Mouse (Mus musculus): ENCODE data around the gene Mup21. TPM values are rescaled to one million over a fixed set of nuclear protein-coding genes. Genes with fewer than 3 reads are reported as not detected.
"Not testable (repeated sequence)": the region's sequence is repeated elsewhere in the genome, so short reads cannot be mapped to it uniquely, and the experiment has no call there.

Gene Mup21
- total RNA-seq (2021): not detected
- long read RNA-seq: 0 reads

DNA sequence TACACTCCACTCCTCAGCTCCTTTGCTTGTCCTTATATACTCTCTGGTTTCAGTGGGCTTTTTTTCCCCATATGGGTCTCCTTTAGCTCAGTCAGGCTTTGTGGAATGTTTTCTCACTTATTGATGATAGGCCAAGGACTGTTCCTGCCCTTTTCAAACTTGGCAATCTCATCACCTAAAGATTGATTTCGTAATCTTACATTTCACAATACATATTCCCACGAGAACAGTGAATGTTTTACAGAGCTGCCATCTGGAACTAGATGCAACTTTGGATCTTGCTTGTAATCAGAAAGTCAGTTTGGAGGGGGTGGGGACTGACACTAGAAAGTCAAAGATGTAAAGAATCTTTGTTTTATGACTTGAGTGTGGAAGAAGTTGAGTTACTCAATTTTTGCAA is at the start of gene Mup21:
Gene Mup21, minus strand, starts transcription at position 53 of the 400 bp plus-strand sequence.
- DNase-seq (ENCODE audit: low spot score in 2 of 2): peak in 1 of 2 experiments; percentile 6

DNA sequence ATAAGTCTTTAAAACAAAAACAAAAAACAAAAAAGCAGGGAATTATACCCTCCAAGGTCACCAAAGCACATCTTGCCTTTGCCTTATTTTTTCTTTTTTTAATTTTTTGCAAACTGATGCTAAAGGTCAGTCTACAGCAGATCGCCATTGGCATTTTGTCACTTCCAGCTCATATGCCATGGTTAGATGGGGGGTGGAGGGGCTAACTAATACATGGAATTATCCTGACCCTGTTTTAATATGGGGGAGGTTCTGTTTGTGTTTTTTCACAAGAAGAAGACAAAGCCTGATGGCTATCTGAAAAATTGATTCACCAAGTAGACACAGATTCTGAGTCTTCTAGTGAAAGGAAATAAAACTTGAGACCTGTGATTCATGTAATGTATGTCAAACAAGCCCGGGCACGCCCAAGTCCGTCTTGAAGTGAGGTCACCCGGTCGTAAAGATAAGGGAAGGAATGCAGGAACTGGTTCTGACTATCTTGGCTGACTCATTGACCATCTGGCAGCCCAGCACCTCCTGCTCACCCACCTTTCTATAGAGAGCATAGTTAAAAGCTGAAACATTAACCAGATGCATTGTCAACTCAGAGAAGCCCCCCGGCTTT is 49.4 kb upstream of the Mup21 start:
- DNase-seq (ENCODE audit: low spot score in 2 of 2): no peak

- no peak for DNase-seq (ENCODE audit: low spot score in 2 of 2)
Observed at GRCm38 (mm10) chr4:62188778-62189177, 38.1 kb upstream of the Mup21 start.

DNA sequence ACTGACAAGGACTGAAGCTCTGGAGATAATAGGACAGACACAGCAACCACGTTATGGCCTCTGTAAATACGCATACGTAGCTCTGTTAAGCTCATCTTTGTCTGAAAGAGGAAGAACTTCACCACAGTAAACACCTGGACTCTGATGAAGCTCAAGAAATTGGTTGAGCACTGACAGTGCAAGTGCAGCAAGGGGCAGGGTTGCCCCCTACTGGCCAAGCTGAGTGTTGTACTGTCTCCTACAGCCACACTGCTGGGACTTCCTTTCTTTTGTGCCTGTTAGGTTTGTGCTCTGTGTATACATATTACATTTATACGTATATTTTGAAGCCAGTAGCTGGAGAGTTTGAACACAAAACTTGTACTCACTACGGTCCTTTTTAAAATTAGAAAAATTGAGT is 26.6 kb upstream of the Mup21 start:
- DNase-seq (ENCODE audit: low spot score in 2 of 2): peak; percentile 14 to 31

- DNase-seq (ENCODE audit: low spot score in 2 of 2): no peak
Observed at GRCm38 (mm10) chr4:62174471-62174870, 23.8 kb upstream of the Mup21 start.

DNA sequence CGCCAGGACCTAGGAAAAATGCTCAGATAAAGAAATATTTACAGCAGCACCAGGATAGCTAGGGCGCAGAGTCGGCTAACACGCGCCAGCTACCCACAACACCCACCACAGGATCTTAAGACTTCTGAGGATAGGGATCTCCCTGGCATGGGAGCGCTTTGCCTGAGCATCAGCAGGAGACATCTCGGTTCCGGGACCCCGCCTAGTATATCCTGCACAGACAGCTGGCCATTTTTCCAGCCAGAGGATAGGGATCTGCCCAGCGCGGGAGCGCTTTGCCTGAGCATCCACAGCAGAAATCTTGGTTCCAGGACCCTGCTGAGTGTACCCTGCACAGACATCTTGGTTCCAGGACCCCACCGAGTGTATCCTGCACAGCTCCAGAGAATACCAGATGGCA is 17.0 kb upstream of the Mup21 start:
- DNase-seq (ENCODE audit: low spot score in 2 of 2): not testable (repeated sequence)

GRCm38 (mm10) chr4:62158401-62158800 is 7.7 kb upstream of the Mup21 start:
- no peak for DNase-seq (ENCODE audit: low spot score in 2 of 2)

DNA sequence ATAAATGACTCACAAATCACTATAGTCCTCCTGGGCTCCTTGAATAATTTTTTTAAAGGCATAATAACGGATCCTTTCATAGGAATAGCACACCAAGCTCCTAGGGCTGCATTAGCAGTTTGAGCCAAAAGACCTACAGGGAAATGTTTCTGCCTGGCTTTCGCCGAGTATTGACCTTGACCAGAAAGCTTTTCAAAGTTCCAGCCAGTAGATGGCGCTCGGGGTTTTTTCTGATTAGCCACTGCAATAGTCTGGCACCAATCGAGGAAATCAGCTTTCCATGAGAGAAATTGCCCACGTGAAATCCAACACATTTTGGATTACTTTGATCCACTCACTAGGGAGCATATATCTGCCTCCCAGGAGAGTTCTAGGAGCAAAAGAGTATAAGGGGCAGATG is 17.0 kb downstream of the Mup21 start:
- DNase-seq (ENCODE audit: low spot score in 2 of 2): peak; percentile 42 to 78

DNA sequence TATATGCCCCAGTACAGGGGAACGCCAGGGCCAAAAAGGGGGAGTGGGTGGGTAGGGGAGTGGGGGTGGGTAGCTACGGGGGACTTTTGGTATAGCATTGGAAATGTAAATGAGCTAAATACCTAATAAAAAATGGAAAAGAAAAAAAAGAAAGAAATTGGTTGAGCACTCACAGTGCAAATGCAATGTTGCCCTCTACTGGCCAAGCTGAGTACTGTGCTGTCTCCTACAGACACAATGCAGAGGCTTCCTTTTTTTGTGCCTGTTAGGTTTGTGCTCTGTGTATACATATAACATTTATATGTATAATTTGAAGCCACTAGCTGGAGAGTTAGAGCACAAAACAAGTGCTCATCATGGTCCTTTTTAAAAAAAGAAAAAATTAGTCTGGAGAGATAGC is 47.3 kb downstream of the Mup21 start:
- peak in 1 of 2 experiments; percentile 42 for DNase-seq (ENCODE audit: low spot score in 2 of 2)

Other genes with a start within 250 kb of the Mup21 start
- not detected for gene Mup20, start 96.7 kb downstream of the Mup21 start, total RNA-seq (2021)
- gene Mup3, start 63.5 kb downstream of the Mup21 start, total RNA-seq (2021): not detected
- gene Zfp37, start 80.2 kb upstream of the Mup21 start, total RNA-seq (2021): 10 to 100 TPM; 23.0 to 25.6 TPM
- 1 to 10 TPM; 9.2 to 9.7 TPM for gene Slc31a2, start 111.7 kb upstream of the Mup21 start, total RNA-seq (2021)
- 10 to 100 TPM; 38.2 to 38.4 TPM for gene Fkbp15, start 209.7 kb upstream of the Mup21 start, total RNA-seq (2021)
- gene Slc31a1, start 209.9 kb upstream of the Mup21 start, total RNA-seq (2021): 10 to 100 TPM; 10.5 to 11.2 TPM